Mouse (Mus musculus) liver, embryonic 12.5 days (tissue): ENCODE results near the gene Ube2s. TPM values are rescaled to one million over a fixed set of nuclear protein-coding genes. Genes with fewer than 3 reads are reported as not detected.

Source experiments
- ATAC-seq: fragments of 200-750 bp; cut with Nextera tagmentation; 2 replicates; pipeline ENCODE4 v1.8.0; 2017; ENCODE audit warnings: moderate number of reproducible peaks, mild to moderate bottlenecking, moderate library complexity
- H3K27ac ChIP-seq: fragments of 300-500 bp; sonication (generic); 2 replicates; pipeline ENCODE4 v1.5.1; 2016; ENCODE audit warnings: mild to moderate bottlenecking
- H3K27me3 ChIP-seq: fragments of 300-500 bp; sonication (generic); replicated peaks from 2 replicates; pipeline ENCODE4 v1.6.1; 2016; ENCODE audit warnings: mild to moderate bottlenecking, moderate library complexity
- H3K36me3 ChIP-seq: fragments of 300-500 bp; sonication (generic); 2 replicates; pipeline ENCODE4 v1.6.1; 2016; ENCODE audit warnings: mild to moderate bottlenecking, moderate library complexity
- H3K4me1 ChIP-seq: fragments of 300-500 bp; sonication (generic); 2 replicates; pipeline ENCODE4 v1.6.1; 2016
- H3K4me2 ChIP-seq: fragments of 300-500 bp; sonication (generic); 2 replicates; pipeline ENCODE4 v1.6.1; 2016; ENCODE audit warnings: mild to moderate bottlenecking, moderate library complexity
- H3K4me3 ChIP-seq: fragments of 300-500 bp; sonication (generic); 2 replicates; pipeline ENCODE4 v1.5.1; 2016; ENCODE audit warnings: mild to moderate bottlenecking, moderate library complexity
- H3K9ac ChIP-seq: fragments of 300-500 bp; sonication (generic); 2 replicates; pipeline ENCODE4 v1.6.1; 2016; ENCODE audit warnings: mild to moderate bottlenecking, moderate library complexity
- H3K9me3 ChIP-seq: fragments of 300-500 bp; sonication (generic); replicated peaks from 2 replicates; pipeline ENCODE4 v1.6.1; 2016; ENCODE audit warnings: mild to moderate bottlenecking, moderate library complexity
- WGBS: fragments of 180-500 bp; shearing (Covaris S2); methylation state at CpG from one replicate; pipeline ENCODE4 v1.1.7; 2016; ENCODE audit not compliant: insufficient replicate concordance; 5-methylcytosine and 5-hydroxymethylcytosine counted together
- polyA plus RNA-seq: library from polyadenylated mRNA; unstranded; fragments of >200 nt; fragmentation: Nextera tagmentation; extraction: Ambion mirVana; gene quantifications from 2 replicates; pipeline ENCODE4 v1.2.1, GENCODE M21; 2016

The Ube2s gene
- polyA plus RNA-seq, 1 experiment from 2014 or later, result 370 TPM

DNA sequence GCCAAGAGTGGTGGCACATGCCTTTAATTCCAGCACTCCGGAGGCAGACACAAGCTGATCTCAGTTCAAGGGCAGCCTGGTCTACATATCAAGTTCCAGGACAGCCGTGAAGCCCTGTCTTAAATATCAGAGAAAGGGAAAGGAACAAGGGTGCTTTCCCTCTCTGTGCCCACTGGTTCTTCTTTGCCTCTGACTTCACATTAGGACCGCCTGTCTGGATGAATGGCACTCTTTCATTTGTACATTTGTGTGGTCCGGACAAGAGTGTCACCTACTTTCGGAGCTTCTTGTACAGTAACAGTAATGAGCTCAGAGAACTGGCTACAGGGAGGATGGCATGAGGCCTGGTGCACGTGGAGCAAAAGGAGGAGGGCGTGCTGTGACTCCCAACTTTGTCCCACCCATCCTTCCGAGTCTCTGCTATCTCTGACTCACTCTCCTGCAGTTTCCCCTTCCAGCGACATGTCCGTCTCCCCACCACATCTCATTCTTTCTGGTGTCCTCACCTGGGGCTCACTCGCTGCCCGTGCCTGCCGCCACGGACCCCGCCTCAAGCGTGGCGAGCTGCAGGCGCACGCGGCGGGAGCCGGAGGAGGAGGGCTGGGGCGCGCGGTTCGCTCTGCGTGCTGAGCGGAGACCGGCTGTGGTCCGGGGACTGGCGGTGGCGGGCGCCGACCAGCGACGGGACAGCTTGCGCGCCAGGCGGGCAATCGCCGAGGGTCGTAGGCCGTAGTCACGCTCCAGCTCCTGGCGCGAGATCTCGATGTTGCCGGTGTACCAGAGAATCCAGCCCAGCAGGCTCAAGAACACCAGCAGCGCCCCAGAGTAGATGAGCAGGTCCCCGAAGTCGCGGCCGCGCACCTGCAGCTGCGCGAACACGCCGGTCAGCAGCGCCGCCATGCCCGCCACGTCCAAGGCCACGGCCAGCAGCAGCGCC lies 23.6 kb downstream of the Ube2s start:
- peak; percentile 40; the same call in 1 of the 2 replicates for ATAC-seq
- H3K36me3 ChIP-seq, result peaks cover 16% of the 10 kb centered on the region
- H3K4me2 ChIP-seq, result peak overlapping the region; percentile 96
- H3K9ac ChIP-seq, result peak overlapping the region; percentile 93
- peak overlapping the region; percentile 87 for H3K27ac ChIP-seq
- H3K9me3 ChIP-seq, result no peaks in the 10 kb centered on the region
- H3K4me1 ChIP-seq, result peaks cover 59% of the 10 kb centered on the region
- 2% methylated on average over 64 of the region's 64 CpGs for WGBS
- no peaks in the 10 kb centered on the region for H3K27me3 ChIP-seq
- peak overlapping the region; percentile 81 for H3K4me3 ChIP-seq

- H3K27me3 ChIP-seq, result peaks cover 42% of the 10 kb centered on the region
- peak overlapping the region; percentile 47; the same call in 1 of the 2 replicates for H3K9ac ChIP-seq
- peak overlapping the region; percentile 43; the same call in 1 of the 2 replicates for H3K27ac ChIP-seq
- H3K36me3 ChIP-seq, result peaks cover 12% of the 10 kb centered on the region
- peak; percentile 82 for ATAC-seq
- 44% methylated on average over 14 of the region's 14 CpGs for WGBS
- H3K9me3 ChIP-seq, result no peaks in the 10 kb centered on the region
- H3K4me3 ChIP-seq, result no peak overlapping the region
- H3K4me1 ChIP-seq, result peaks cover 56% of the 10 kb centered on the region
- H3K4me2 ChIP-seq, result peak overlapping the region; percentile 39
These were observed 28.6 kb downstream of the Ube2s start for GRCm38 (mm10) chr7:4783667-4784268.

- Histone ChIP-seq H3K4me1 (peaks cover 46% of the 10 kb centered on the region), H3K9ac (peak within 1 kb of the TSS; percentile 47; the same call in 1 of the 2 replicates), H3K36me3 (peaks cover 12% of the 10 kb centered on the region), H3K27ac (peak within 1 kb of the TSS; percentile 43; the same call in 1 of the 2 replicates), H3K4me2 (peak within 1 kb of the TSS; percentile 39), H3K27me3 (peaks cover 52% of the 10 kb centered on the region), H3K4me3 (no peak within 1 kb of the TSS), H3K9me3 (no peaks in the 10 kb centered on the region)
- ATAC-seq, result no peak
- 71% methylated on average over 2 of the region's 2 CpGs for WGBS
These were observed 29.6 kb downstream of the Ube2s start, which contains the start of the genes Il11 and Tmem190 for GRCm38 (mm10) chr7:4782759-4783158. TSS of gene Il11 (minus strand) at chr7:4782859. TSS of gene Tmem190 (plus strand) at chr7:4782937.

- Histone ChIP-seq H3K4me1 (peaks cover 43% of the 10 kb centered on the region), H3K9me3 (no peaks in the 10 kb centered on the region), H3K27me3 (peaks cover 58% of the 10 kb centered on the region), H3K9ac (no peak overlapping the region), H3K4me3 (no peak overlapping the region), H3K4me2 (no peak overlapping the region), H3K36me3 (peaks cover 12% of the 10 kb centered on the region), H3K27ac (no peak overlapping the region)
- 41% methylated on average over 3 of the region's 3 CpGs for WGBS
- no peak for ATAC-seq
These were observed 30.3 kb downstream of the Ube2s start for GRCm38 (mm10) chr7:4782130-4782529.

DNA sequence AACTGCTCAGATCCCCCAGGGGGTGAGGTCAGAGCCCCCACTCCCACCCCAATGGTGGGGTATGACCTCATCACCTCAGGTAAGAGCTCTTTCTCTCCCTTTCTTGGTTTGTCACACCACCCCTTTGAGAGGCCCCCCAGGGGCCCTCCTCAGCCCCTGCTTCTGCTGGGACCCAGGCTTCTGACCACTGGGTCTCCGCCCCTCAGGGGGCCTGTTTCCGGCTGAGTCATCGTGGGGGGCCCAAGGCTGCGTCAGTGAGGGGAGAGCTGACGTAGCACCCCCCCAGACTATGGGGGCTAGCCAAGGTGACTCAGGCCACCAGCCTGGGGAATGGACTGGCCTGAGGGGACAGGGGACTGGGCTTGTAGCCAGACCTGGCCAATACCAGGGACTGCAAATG lies 32.5 kb downstream of the Ube2s start:
- Histone ChIP-seq H3K36me3 (peaks cover 10% of the 10 kb centered on the region), H3K27ac (no peak overlapping the region), H3K27me3 (peaks cover 80% of the 10 kb centered on the region), H3K9me3 (no peaks in the 10 kb centered on the region), H3K9ac (no peak overlapping the region), H3K4me3 (no peak overlapping the region), H3K4me1 (peaks cover 43% of the 10 kb centered on the region), H3K4me2 (0 out of 2 replicates have a peak overlapping the region, but pooled peaks have one; percentile 8)
- no peak for ATAC-seq
- WGBS, result 8% methylated on average over 5 of the region's 5 CpGs

- peaks cover 25% of the 10 kb centered on the region for H3K4me1 ChIP-seq
- H3K36me3 ChIP-seq, result no peaks in the 10 kb centered on the region
- H3K4me2 ChIP-seq, result peak overlapping the region; percentile 66; the same call in 1 of the 2 replicates
- no peak overlapping the region for H3K9ac ChIP-seq
- ATAC-seq, result no peak
- H3K4me3 ChIP-seq, result no peak overlapping the region
- peaks cover 99% of the 10 kb centered on the region for H3K27me3 ChIP-seq
- no peaks in the 10 kb centered on the region for H3K9me3 ChIP-seq
- WGBS, result 11% methylated on average over 17 of the region's 20 CpGs
- no peak overlapping the region for H3K27ac ChIP-seq
These were observed 34.3 kb downstream of the Ube2s start for GRCm38 (mm10) chr7:4777851-4778637.

DNA sequence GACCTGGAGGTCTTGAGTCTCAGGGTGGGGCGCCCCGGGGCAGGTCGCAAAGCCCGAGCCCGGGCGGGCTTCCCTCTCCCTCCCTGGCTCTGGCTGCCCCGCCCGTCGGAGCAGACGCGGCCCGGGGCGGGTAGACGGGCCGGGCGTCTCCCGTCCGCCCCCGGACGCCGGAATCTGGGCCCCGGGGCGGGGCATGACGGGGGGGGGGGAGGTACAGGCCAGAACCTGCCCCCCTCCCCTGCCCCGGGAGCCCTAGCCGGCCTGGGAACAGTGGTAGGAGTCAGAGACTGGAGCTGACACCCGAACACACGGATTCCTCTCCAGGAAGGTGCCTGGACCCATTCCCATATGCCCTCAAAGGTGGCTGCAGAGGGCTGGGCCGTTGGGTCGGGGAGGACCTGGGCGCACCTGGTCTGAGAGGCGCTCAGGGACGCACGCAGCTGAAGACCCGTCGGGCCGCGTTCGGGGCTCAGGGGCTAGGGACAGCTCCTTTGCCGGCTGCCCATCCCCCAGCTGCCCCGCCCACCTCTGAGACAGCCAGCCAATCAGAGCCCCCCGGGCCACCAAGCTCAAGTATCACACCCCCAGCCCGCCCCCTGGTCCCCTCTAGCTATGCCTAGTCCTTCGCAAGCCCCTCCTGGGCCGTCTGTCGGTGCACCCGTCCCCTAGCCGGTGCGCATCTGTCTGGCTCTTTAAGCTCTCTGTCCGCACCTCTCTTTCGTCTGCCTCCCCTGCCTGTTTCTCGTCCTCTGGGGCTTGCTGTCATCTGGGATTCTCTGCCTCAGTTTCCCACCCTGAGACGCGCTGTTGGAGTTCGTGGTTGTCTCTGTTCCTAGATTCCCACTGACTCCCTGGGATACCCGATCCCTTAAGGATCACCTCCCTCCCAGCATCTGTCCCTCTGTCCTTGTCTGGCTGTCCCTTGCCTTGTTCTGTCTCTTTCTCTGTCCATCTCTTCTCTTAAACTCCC lies 35.2 kb downstream of the Ube2s start:
- peaks cover 20% of the 10 kb centered on the region for H3K4me1 ChIP-seq
- H3K27me3 ChIP-seq, result peaks cover 96% of the 10 kb centered on the region
- H3K36me3 ChIP-seq, result no peaks in the 10 kb centered on the region
- peak overlapping the region; percentile 66 for H3K4me2 ChIP-seq
- no peaks in the 10 kb centered on the region for H3K9me3 ChIP-seq
- peak overlapping the region; percentile 44 for H3K4me3 ChIP-seq
- peak overlapping the region; percentile 17; the same call in 1 of the 2 replicates for H3K9ac ChIP-seq
- H3K27ac ChIP-seq, result no peak overlapping the region
- ATAC-seq, result peak; percentile 41
- WGBS, result 2% methylated on average over 53 of the region's 56 CpGs

DNA sequence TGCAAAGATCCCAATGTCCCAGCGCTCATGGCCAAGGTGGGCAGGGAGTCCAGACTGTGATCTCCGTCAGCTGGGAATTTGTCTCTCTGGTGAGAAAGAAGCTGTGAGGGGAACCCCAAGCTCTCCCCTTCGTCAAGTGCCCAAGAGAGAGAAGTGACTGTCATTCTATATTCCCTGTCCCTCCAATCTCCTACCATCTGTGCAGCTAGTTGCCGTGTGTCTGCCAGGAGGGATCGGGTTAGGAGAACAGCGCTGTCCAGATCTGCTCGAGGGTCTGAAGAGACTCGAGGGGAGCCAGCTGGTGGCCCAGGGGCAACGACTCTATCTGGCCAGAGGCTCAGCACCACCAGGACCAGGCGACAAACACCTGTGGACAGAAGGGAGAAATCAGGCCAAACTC lies 36.3 kb downstream of the Ube2s start:
- Histone ChIP-seq H3K9ac (no peak overlapping the region), H3K27ac (no peak overlapping the region), H3K36me3 (no peaks in the 10 kb centered on the region), H3K4me3 (no peak overlapping the region), H3K9me3 (no peaks in the 10 kb centered on the region), H3K4me1 (peaks cover 20% of the 10 kb centered on the region), H3K27me3 (peaks cover 96% of the 10 kb centered on the region), H3K4me2 (no peak overlapping the region)
- ATAC-seq, result no peak
- 42% methylated on average over 10 of the region's 10 CpGs for WGBS

DNA sequence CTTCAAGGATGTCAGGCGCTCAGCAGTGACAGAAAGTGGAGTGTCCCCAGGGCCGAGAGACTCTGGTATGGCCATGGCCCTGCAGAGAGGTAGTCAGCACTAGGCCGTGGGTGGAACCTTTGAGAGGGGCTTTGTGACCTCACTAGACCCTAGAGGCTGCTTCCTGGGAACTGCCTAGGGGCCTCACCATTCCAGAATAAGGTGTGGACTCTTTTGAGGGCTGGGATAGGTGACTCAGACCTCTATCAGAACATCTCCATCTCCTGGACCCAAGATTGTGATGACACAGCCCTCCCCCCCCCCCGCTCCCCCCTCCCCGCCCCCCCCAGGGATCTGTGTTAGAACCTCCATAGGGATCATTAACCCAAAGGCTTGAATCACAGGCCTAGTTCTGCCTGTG lies 41.2 kb downstream of the Ube2s start, which contains the start of gene Fam71e2:
Gene Fam71e2 (minus strand): TSS at position 101 of the 400 bp plus-strand sequence.
- 53% methylated on average over 3 of the region's 5 CpGs for WGBS
- Histone ChIP-seq H3K27ac (no peak within 1 kb of the TSS), H3K27me3 (peaks cover 66% of the 10 kb centered on the region), H3K9ac (no peak within 1 kb of the TSS), H3K9me3 (no peaks in the 10 kb centered on the region), H3K36me3 (no peaks in the 10 kb centered on the region), H3K4me2 (no peak within 1 kb of the TSS), H3K4me1 (no peaks in the 10 kb centered on the region), H3K4me3 (no peak within 1 kb of the TSS)
- no peak for ATAC-seq

DNA sequence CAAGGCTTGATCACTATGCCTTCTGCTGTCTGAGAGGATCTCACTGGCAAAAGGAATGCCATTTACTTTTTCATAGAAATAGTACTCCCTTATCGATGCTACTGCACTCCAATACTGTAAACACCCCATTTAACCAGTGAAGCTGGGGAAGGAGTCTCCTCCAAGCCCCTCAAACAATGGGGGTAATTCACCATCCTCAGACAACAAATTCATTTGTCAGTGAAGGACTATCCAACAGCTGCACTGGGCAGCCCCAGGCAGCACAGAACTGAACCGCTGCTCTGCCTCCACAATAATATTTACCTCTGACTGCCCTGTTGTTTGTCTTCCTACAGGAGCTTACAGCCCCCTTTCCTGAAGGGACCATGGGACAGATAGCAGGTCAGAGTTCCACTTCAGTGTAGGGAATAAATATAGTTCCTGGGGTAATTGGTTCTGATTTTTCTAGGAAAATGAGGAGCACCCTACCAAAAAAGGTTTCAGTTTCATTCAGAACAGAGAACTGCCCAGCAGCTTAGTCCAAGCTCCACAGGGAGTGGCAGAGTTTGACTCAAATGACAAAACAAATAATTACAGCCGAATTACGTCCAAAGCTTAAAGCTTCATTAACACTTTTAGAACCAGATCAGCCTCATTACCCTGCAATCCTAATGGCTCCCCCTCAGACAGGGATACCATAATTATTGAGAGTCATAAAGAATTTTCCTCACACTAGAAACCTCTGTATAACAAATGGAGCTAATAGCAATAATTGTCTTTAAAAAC lies 47.3 kb downstream of the Ube2s start:
- H3K27ac ChIP-seq, result no peak overlapping the region
- no peaks in the 10 kb centered on the region for H3K9me3 ChIP-seq
- H3K4me2 ChIP-seq, result peak overlapping the region; percentile 2; the same call in 1 of the 2 replicates
- no peaks in the 10 kb centered on the region for H3K4me1 ChIP-seq
- ATAC-seq, result no peak
- no peak overlapping the region for H3K9ac ChIP-seq
- H3K27me3 ChIP-seq, result peaks cover 48% of the 10 kb centered on the region
- no peaks in the 10 kb centered on the region for H3K36me3 ChIP-seq
- WGBS, result 43% methylated on average over 4 of the region's 4 CpGs
- H3K4me3 ChIP-seq, result no peak overlapping the region
